Mouse (Mus musculus): Measurements from ENCODE around the gene Arhgap20. TPM values are rescaled to one million over a fixed set of nuclear protein-coding genes. Genes with fewer than 3 reads are reported as not detected.

Gene Arhgap20
- total and polyA plus RNA-seq, 3 experiments, result 3.5 to 29.6 (median 18.1) TPM

- intact Hi-C loops (cut with DNase I), result no loop called here
- no peak overlapping the region for H3K27ac ChIP-seq
- H3K79me2 ChIP-seq (replicated peaks; ENCODE audit: control insufficient read depth, insufficient read depth, low read length), result no peaks in the 10 kb centered on the region
- H3K9ac ChIP-seq (ENCODE audit: low read depth, low read length), result no peak overlapping the region
- 100% methylated on average over 1 of the region's 1 CpGs for WGBS
- DNase-seq, result no peak
- H3K4me3 ChIP-seq, result no peak overlapping the region
- TF ChIP-seq POLR2A (IDR thresholded peaks at IDR 0.05; ENCODE audit: insufficient read depth, low read depth, low read length) (no peak), EP300 (IDR thresholded peaks at IDR 0.05; ENCODE audit: insufficient read depth, low read depth, low read length) (no peak), CTCF (IDR thresholded peaks at IDR 0.05) (no peak)
- H3K36me3 ChIP-seq (ENCODE audit: control insufficient read depth, insufficient read depth, low read length), result no peaks in the 10 kb centered on the region
- H3K27me3 ChIP-seq (ENCODE audit: control insufficient read depth, insufficient read depth, low read length), result no peaks in the 10 kb centered on the region
- no peaks in the 10 kb centered on the region for H3K4me1 ChIP-seq (ENCODE audit: control insufficient read depth, insufficient read depth, low read length)
These were observed 127.8 kb downstream of the Arhgap20 start for GRCm38 (mm10) chr9:51892921-51893320.

Other genes with a start within 250 kb of the Arhgap20 start
- gene Fdx1, start 198.2 kb downstream of the Arhgap20 start, total RNA-seq (2021), result 100 to 1,000 TPM in 1 of 2 experiments, 10 to 100 TPM in 1; 90.9 to 113 TPM
- gene Fdx1, start 198.2 kb downstream of the Arhgap20 start, polyA plus RNA-seq (2012; rRNA removed), result 82.0 and 84.3 TPM in 2 replicates

All from heart, adult 2 months (tissue).